Mouse (Mus musculus): Measurements from ENCODE around the gene Gnat3. TPM values are rescaled to one million over a fixed set of nuclear protein-coding genes. Genes with fewer than 3 reads are reported as not detected.
A peak's percentile ranks its signal among the peaks of the same experiment; 100 is the strongest.

The Gnat3 gene
- polyA plus RNA-seq, 1 experiment from 2014 or later: not detected

DNA sequence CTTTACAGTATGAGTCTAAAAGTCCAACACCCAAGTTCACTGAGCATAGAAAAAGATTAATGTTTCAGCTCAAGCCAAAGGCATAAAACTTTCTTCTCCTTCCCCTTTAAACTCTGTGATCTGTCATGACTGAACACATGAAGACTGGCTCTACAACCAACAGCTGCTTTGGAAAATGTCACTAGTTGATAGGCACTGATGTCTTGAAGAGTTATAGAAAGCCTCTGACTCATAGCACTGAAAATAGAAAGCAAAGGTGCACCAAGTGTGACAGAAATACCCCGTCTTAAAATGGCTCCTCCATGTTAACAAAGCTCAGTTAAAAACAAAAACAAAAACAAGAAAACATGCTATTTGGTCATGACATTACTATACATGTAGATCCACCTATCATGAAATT is 5.9 kb upstream of the Gnat3 start:
- no peak overlapping the region for H3K27ac ChIP-seq (ENCODE audit: low read depth, low read length)
- no peak overlapping the region for H3K9ac ChIP-seq (ENCODE audit: low read depth, low read length)
- H3K4me3 ChIP-seq (ENCODE audit: low read depth, low read length): no peak overlapping the region
- no peaks in the 10 kb centered on the region for H3K4me1 ChIP-seq (ENCODE audit: control insufficient read depth, insufficient read depth, low read length)
- WGBS (ENCODE audit: insufficient replicate concordance): 40% methylated on average over 1 of the region's 1 CpGs
- H3K9me3 ChIP-seq (replicated peaks; ENCODE audit: control insufficient read depth, low read length): no peaks in the 10 kb centered on the region
- no peak for ATAC-seq (replicated peaks; ENCODE audit: insufficient number of reproducible peaks, low FRiP score, low TSS enrichment)
- H3K36me3 ChIP-seq (ENCODE audit: control insufficient read depth, insufficient read depth, low read length): no peaks in the 10 kb centered on the region
- no peak overlapping the region for H3K4me2 ChIP-seq
- no peaks in the 10 kb centered on the region for H3K27me3 ChIP-seq (ENCODE audit: control insufficient read depth, insufficient read depth, low read length)

DNA sequence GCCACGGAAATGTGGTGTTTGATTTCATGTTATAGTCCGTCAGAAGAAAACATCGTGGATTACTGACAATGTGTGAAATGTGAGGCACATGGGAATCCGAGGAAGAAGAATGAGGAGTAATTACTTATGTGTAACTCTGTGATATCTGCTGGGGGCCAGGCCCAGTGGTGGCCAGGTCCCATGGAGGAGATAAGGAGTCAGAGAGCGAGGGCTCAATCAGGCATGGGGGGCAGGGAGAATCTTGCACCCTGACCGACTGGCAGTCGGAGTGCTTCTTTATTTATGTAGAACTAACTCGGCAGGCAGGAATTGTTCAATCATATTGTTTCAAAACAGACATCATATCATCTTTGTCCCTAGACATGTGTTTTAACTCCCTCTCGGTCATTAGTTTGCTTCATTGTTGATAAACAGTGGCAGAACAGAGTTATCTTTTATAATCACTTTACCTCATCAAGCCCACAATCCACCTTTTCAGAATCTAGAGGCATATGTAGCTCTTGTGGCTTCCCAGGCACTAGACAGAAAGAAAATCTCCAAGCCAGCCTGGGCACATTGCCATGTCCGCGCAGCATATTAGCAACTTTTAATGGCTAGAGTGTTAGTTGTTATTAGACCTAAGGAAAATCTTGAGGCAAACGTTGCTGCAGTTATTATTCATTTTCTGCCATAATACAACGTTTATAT is 7.5 kb downstream of the Gnat3 start:
- ATAC-seq (replicated peaks; ENCODE audit: insufficient number of reproducible peaks, low FRiP score, low TSS enrichment): no peak
- peaks cover 4% of the 10 kb centered on the region; the same call in 1 of the 2 replicates for H3K4me1 ChIP-seq (ENCODE audit: control insufficient read depth, insufficient read depth, low read length)
- 58% methylated on average over 13 of the region's 13 CpGs for WGBS (ENCODE audit: insufficient replicate concordance)
- no peaks in the 10 kb centered on the region for H3K9me3 ChIP-seq (replicated peaks; ENCODE audit: control insufficient read depth, low read length)
- H3K27me3 ChIP-seq (ENCODE audit: control insufficient read depth, insufficient read depth, low read length): no peaks in the 10 kb centered on the region
- no peaks in the 10 kb centered on the region for H3K36me3 ChIP-seq (ENCODE audit: control insufficient read depth, insufficient read depth, low read length)
- H3K4me2 ChIP-seq: no peak overlapping the region
- H3K9ac ChIP-seq (ENCODE audit: low read depth, low read length): no peak overlapping the region
- no peak overlapping the region for H3K27ac ChIP-seq (ENCODE audit: low read depth, low read length)
- no peak overlapping the region for H3K4me3 ChIP-seq (ENCODE audit: low read depth, low read length)

DNA sequence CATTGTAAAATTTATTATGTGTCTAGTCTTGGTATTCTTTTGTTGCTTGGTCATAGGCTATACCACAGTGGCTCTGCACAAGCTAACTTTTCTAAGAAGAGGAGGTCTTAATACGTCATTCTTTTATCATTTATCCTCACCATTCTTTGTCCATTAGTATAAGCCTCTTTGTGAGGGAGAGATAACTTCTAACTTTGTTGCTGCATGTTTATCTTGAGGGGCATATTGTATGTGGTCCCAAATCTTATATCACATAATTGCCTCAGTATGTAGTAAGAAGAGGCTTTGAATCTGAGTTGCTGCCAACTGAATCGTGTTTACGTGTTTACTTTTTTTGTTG is 8.0 kb downstream of the Gnat3 start:
- no peak overlapping the region for H3K9ac ChIP-seq (ENCODE audit: low read depth, low read length)
- no peak for ATAC-seq (replicated peaks; ENCODE audit: insufficient number of reproducible peaks, low FRiP score, low TSS enrichment)
- no peaks in the 10 kb centered on the region for H3K36me3 ChIP-seq (ENCODE audit: control insufficient read depth, insufficient read depth, low read length)
- no peak overlapping the region for H3K4me2 ChIP-seq
- no peaks in the 10 kb centered on the region for H3K9me3 ChIP-seq (replicated peaks; ENCODE audit: control insufficient read depth, low read length)
- no peaks in the 10 kb centered on the region for H3K27me3 ChIP-seq (ENCODE audit: control insufficient read depth, insufficient read depth, low read length)
- H3K27ac ChIP-seq (ENCODE audit: low read depth, low read length): no peak overlapping the region
- H3K4me1 ChIP-seq (ENCODE audit: control insufficient read depth, insufficient read depth, low read length): peaks cover 4% of the 10 kb centered on the region; the same call in 1 of the 2 replicates
- 73% methylated on average over 3 of the region's 3 CpGs for WGBS (ENCODE audit: insufficient replicate concordance)
- no peak overlapping the region for H3K4me3 ChIP-seq (ENCODE audit: low read depth, low read length)

DNA sequence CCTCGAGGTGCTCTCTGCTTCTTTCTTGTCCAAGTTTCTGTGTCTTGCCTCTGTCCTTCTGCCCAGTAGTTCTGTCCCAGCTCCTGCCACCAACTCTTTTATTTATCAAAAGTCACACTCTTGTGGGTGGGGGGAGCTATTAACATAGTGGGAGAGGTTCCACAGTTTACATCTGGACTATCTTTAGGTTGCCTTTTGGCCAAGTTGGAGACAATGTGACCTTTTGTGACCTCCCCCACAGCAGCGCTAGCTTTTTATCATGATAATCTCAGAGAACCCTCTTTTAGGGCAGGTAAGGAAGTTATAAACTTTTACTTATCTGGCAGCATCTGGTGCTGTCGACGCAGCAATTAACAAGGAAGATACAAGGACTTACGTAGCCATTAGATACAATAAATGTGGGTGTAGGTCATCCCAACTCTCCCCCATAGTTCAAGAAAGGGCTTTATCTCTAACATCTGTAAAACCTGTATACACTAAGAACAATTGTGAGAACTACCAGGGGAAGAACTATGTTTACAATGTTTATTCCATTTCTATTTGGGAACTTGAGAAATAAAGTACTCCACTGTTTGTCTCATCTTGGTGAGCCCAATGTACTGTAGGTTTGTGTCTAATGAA is 18.3 kb downstream of the Gnat3 start:
- Histone ChIP-seq H3K9me3 (replicated peaks; ENCODE audit: control insufficient read depth, low read length) (no peaks in the 10 kb centered on the region), H3K36me3 (ENCODE audit: control insufficient read depth, insufficient read depth, low read length) (no peaks in the 10 kb centered on the region; the same call in 1 of the 2 replicates), H3K4me1 (ENCODE audit: control insufficient read depth, insufficient read depth, low read length) (no peaks in the 10 kb centered on the region), H3K27me3 (ENCODE audit: control insufficient read depth, insufficient read depth, low read length) (no peaks in the 10 kb centered on the region), H3K27ac (ENCODE audit: low read depth, low read length) (no peak overlapping the region), H3K4me3 (ENCODE audit: low read depth, low read length) (no peak overlapping the region), H3K9ac (ENCODE audit: low read depth, low read length) (no peak overlapping the region), H3K4me2 (no peak overlapping the region)
- 71% methylated on average over 5 of the region's 5 CpGs for WGBS (ENCODE audit: insufficient replicate concordance)
- no peak for ATAC-seq (replicated peaks; ENCODE audit: insufficient number of reproducible peaks, low FRiP score, low TSS enrichment)

DNA sequence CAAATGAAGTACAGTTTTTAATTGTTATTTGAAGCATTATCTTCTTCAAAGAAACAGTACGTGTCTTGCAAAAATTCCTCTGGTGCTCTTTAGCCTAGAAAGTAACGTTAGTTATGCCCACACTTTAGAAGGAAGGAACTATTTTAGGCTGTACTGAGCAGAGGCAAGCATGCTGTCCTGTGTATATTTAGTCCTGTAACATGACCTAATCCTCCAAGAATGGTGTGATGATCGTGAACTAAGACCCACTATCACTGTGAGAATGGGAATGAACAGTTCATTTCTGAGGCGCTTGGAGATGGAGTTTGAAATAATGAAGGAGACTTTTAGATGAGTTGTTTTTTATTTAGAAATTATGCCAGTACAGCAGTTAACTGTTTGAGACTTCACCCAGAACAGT is 20.4 kb downstream of the Gnat3 start:
- Histone ChIP-seq H3K9ac (ENCODE audit: low read depth, low read length) (no peak overlapping the region), H3K4me3 (ENCODE audit: low read depth, low read length) (no peak overlapping the region), H3K27ac (ENCODE audit: low read depth, low read length) (no peak overlapping the region; the same call in 1 of the 2 replicates), H3K27me3 (ENCODE audit: control insufficient read depth, insufficient read depth, low read length) (no peaks in the 10 kb centered on the region), H3K9me3 (replicated peaks; ENCODE audit: control insufficient read depth, low read length) (no peaks in the 10 kb centered on the region), H3K4me2 (no peak overlapping the region), H3K4me1 (ENCODE audit: control insufficient read depth, insufficient read depth, low read length) (no peaks in the 10 kb centered on the region), H3K36me3 (ENCODE audit: control insufficient read depth, insufficient read depth, low read length) (no peaks in the 10 kb centered on the region; the same call in 1 of the 2 replicates)
- 18% methylated on average over 4 of the region's 4 CpGs for WGBS (ENCODE audit: insufficient replicate concordance)
- ATAC-seq (replicated peaks; ENCODE audit: insufficient number of reproducible peaks, low FRiP score, low TSS enrichment): peak; percentile 77; the same call in 1 of the 2 replicates

DNA sequence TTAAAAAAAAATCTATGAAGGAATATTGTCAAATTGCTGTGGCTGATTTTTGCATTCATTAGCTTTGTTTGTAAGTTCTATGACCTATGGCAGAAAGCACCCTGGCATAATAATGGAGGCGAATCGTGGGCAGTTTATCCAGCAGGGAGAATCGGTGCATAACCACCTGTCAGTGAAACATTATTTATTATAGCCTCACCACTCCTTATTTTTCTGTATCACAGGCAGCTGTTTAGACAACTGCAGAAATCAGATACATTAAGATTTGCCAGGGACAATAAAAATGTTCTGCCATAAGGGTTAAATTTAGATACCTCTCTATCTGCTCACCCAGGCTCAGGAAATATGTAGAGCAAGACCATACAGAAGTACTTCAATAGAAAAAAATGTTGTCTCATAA is 22.2 kb downstream of the Gnat3 start:
- Histone ChIP-seq H3K4me3 (ENCODE audit: low read depth, low read length) (no peak overlapping the region), H3K9ac (ENCODE audit: low read depth, low read length) (no peak overlapping the region), H3K36me3 (ENCODE audit: control insufficient read depth, insufficient read depth, low read length) (no peaks in the 10 kb centered on the region; the same call in 1 of the 2 replicates), H3K27ac (ENCODE audit: low read depth, low read length) (no peak overlapping the region), H3K27me3 (ENCODE audit: control insufficient read depth, insufficient read depth, low read length) (no peaks in the 10 kb centered on the region), H3K4me2 (no peak overlapping the region), H3K9me3 (replicated peaks; ENCODE audit: control insufficient read depth, low read length) (no peaks in the 10 kb centered on the region), H3K4me1 (ENCODE audit: control insufficient read depth, insufficient read depth, low read length) (no peaks in the 10 kb centered on the region)
- ATAC-seq (replicated peaks; ENCODE audit: insufficient number of reproducible peaks, low FRiP score, low TSS enrichment): no peak
- WGBS (ENCODE audit: insufficient replicate concordance): 92% methylated on average over 3 of the region's 3 CpGs

DNA sequence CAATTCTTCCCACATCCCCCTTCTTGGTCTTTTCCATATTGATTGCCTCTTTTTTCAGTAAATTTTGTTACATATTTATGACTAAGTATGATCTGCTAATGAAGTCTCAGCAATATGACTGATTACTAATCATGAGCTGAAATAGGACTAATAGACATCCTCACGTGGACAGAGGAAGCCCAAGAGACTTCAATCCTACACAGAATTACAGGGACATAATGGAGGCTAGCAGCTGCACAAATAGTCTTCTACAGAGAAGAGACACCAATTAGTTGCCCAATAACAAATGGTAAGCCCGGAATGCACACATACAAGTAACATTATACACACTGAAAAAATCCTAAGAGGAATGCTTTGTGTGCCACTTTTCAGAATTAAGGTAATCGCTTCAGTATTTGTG is 24.3 kb downstream of the Gnat3 start:
- Histone ChIP-seq H3K9ac (ENCODE audit: low read depth, low read length) (no peak overlapping the region), H3K4me3 (ENCODE audit: low read depth, low read length) (no peak overlapping the region), H3K27ac (ENCODE audit: low read depth, low read length) (no peak overlapping the region), H3K4me1 (ENCODE audit: control insufficient read depth, insufficient read depth, low read length) (no peaks in the 10 kb centered on the region), H3K36me3 (ENCODE audit: control insufficient read depth, insufficient read depth, low read length) (no peaks in the 10 kb centered on the region), H3K27me3 (ENCODE audit: control insufficient read depth, insufficient read depth, low read length) (no peaks in the 10 kb centered on the region), H3K9me3 (replicated peaks; ENCODE audit: control insufficient read depth, low read length) (no peaks in the 10 kb centered on the region), H3K4me2 (no peak overlapping the region)
- WGBS (ENCODE audit: insufficient replicate concordance): 70% methylated on average over 3 of the region's 3 CpGs
- no peak for ATAC-seq (replicated peaks; ENCODE audit: insufficient number of reproducible peaks, low FRiP score, low TSS enrichment)

DNA sequence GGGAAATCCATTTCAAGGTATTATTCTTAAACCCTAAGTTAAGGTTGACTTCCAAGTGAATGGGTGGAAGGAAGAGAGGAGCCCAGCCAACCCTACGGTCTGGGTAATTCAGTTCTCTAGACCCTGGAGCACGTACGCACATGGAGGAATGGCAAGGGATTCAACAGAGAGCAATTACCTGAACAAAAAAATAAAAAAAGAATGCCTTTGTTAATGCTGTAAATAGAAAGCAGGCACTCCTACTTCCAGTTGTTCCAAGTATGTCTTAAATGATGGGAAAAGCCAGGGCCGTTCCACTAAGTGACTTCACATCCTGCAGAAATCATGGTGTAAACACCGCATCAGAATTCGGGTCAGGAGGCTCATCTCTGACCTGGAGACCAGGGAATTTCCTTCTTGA is 28.3 kb downstream of the Gnat3 start:
- no peak overlapping the region for H3K4me2 ChIP-seq
- no peak overlapping the region for H3K4me3 ChIP-seq (ENCODE audit: low read depth, low read length)
- WGBS (ENCODE audit: insufficient replicate concordance): 84% methylated on average over 6 of the region's 6 CpGs
- H3K36me3 ChIP-seq (ENCODE audit: control insufficient read depth, insufficient read depth, low read length): no peaks in the 10 kb centered on the region
- no peaks in the 10 kb centered on the region for H3K27me3 ChIP-seq (ENCODE audit: control insufficient read depth, insufficient read depth, low read length)
- H3K27ac ChIP-seq (ENCODE audit: low read depth, low read length): no peak overlapping the region
- no peaks in the 10 kb centered on the region for H3K4me1 ChIP-seq (ENCODE audit: control insufficient read depth, insufficient read depth, low read length)
- ATAC-seq (replicated peaks; ENCODE audit: insufficient number of reproducible peaks, low FRiP score, low TSS enrichment): no peak
- no peak overlapping the region for H3K9ac ChIP-seq (ENCODE audit: low read depth, low read length)
- no peaks in the 10 kb centered on the region for H3K9me3 ChIP-seq (replicated peaks; ENCODE audit: control insufficient read depth, low read length)

DNA sequence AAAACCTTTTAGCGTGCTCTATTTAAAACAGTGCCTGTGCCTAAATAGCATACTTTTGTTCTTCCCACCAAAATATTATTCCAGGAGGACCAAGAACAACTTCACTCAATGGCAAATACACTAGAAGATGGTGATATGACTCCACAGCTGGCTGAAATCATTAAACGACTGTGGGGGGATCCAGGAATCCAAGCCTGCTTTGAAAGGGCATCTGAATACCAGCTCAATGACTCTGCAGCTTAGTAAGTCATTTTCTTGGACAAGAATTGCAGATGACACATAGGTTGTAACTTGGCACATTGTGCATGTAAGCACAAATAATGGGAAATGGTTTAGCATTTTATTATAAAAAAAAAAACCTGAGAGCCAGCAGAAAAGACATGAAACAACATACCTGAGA is 37.2 kb downstream of the Gnat3 start:
- Histone ChIP-seq H3K27ac (ENCODE audit: low read depth, low read length) (no peak overlapping the region), H3K4me2 (no peak overlapping the region), H3K9ac (ENCODE audit: low read depth, low read length) (no peak overlapping the region), H3K9me3 (replicated peaks; ENCODE audit: control insufficient read depth, low read length) (no peaks in the 10 kb centered on the region), H3K36me3 (ENCODE audit: control insufficient read depth, insufficient read depth, low read length) (no peaks in the 10 kb centered on the region), H3K4me1 (ENCODE audit: control insufficient read depth, insufficient read depth, low read length) (no peaks in the 10 kb centered on the region), H3K4me3 (ENCODE audit: low read depth, low read length) (no peak overlapping the region), H3K27me3 (ENCODE audit: control insufficient read depth, insufficient read depth, low read length) (no peaks in the 10 kb centered on the region)
- ATAC-seq (replicated peaks; ENCODE audit: insufficient number of reproducible peaks, low FRiP score, low TSS enrichment): no peak
- 64% methylated on average over 2 of the region's 2 CpGs for WGBS (ENCODE audit: insufficient replicate concordance)
